Mouse (Mus musculus): ENCODE results near the gene Scaper.

Gene Scaper

GRCm38 (mm10) chr9:55937664-55938617 is at the start of gene Scaper:
Scaper (minus strand) TSS chr9:55938119.
- DNase-seq (ENCODE audit: inconsistent age in 2 of 2, low spot score in 1 of 2), result peak; percentile 91 to 95

GRCm38 (mm10) chr9:55946819-55947218 is 8.9 kb upstream of the Scaper start:
- peak; percentile 19 to 64 for DNase-seq (ENCODE audit: inconsistent age in 2 of 2, low spot score in 1 of 2)

GRCm38 (mm10) chr9:55941356-55941755 is 3.4 kb upstream of the Scaper start:
- no peak for DNase-seq (ENCODE audit: inconsistent age in 2 of 2, low spot score in 1 of 2)

GRCm38 (mm10) chr9:55938618-55938985 is 683 bp upstream of the Scaper start:
- DNase-seq (ENCODE audit: inconsistent age in 2 of 2, low spot score in 1 of 2), result no peak

GRCm38 (mm10) chr9:55937224-55937663 is 675 bp downstream of the Scaper start:
- DNase-seq (ENCODE audit: inconsistent age in 2 of 2, low spot score in 1 of 2), result peak in 1 of 2 experiments; percentile 41

GRCm38 (mm10) chr9:55932482-55932881 is 5.4 kb downstream of the Scaper start:
- no peak for DNase-seq (ENCODE audit: inconsistent age in 2 of 2, low spot score in 1 of 2)

GRCm38 (mm10) chr9:55918579-55918978 is 19.3 kb downstream of the Scaper start:
- peak in 1 of 2 experiments; percentile 66 for DNase-seq (ENCODE audit: inconsistent age in 2 of 2, low spot score in 1 of 2)

- no peak for DNase-seq (ENCODE audit: inconsistent age in 2 of 2, low spot score in 1 of 2)
Measured at GRCm38 (mm10) chr9:55916751-55917150, 21.2 kb downstream of the Scaper start.

- DNase-seq (ENCODE audit: inconsistent age in 2 of 2, low spot score in 1 of 2), result no peak
Measured at GRCm38 (mm10) chr9:55911481-55911880, 26.4 kb downstream of the Scaper start.

GRCm38 (mm10) chr9:55902964-55903363 is 35.0 kb downstream of the Scaper start:
- DNase-seq (ENCODE audit: inconsistent age in 2 of 2, low spot score in 1 of 2), result no peak

GRCm38 (mm10) chr9:55901588-55901987 is 36.3 kb downstream of the Scaper start:
- DNase-seq (ENCODE audit: inconsistent age in 2 of 2, low spot score in 1 of 2), result no peak

- DNase-seq (ENCODE audit: inconsistent age in 2 of 2, low spot score in 1 of 2), result no peak
Measured at GRCm38 (mm10) chr9:55900531-55900930, 37.4 kb downstream of the Scaper start.

GRCm38 (mm10) chr9:55878066-55878465 is 59.9 kb downstream of the Scaper start:
- no peak for DNase-seq (ENCODE audit: inconsistent age in 2 of 2, low spot score in 1 of 2)

- DNase-seq (ENCODE audit: inconsistent age in 2 of 2, low spot score in 1 of 2), result no peak
Measured at GRCm38 (mm10) chr9:55789442-55789841, 148.5 kb downstream of the Scaper start.

GRCm38 (mm10) chr9:55712016-55712415 is 225.9 kb downstream of the Scaper start:
- no peak for DNase-seq (ENCODE audit: inconsistent age in 2 of 2, low spot score in 1 of 2)

GRCm38 (mm10) chr9:55710553-55710952 is 227.4 kb downstream of the Scaper start:
- no peak for DNase-seq (ENCODE audit: inconsistent age in 2 of 2, low spot score in 1 of 2)

GRCm38 (mm10) chr9:55706603-55707002 is 231.3 kb downstream of the Scaper start:
- no peak for DNase-seq (ENCODE audit: inconsistent age in 2 of 2, low spot score in 1 of 2)

- DNase-seq (ENCODE audit: inconsistent age in 2 of 2, low spot score in 1 of 2), result no peak
Measured at GRCm38 (mm10) chr9:55695307-55695706, 242.6 kb downstream of the Scaper start.

GRCm38 (mm10) chr9:55677099-55677498 is 260.8 kb downstream of the Scaper start:
- no peak for DNase-seq (ENCODE audit: inconsistent age in 2 of 2, low spot score in 1 of 2)

- no peak for DNase-seq (ENCODE audit: inconsistent age in 2 of 2, low spot score in 1 of 2)
Measured at GRCm38 (mm10) chr9:55646444-55646843, 291.5 kb downstream of the Scaper start.

GRCm38 (mm10) chr9:55626990-55627389 is 310.9 kb downstream of the Scaper start:
- DNase-seq (ENCODE audit: inconsistent age in 2 of 2, low spot score in 1 of 2), result no peak

- DNase-seq (ENCODE audit: inconsistent age in 2 of 2, low spot score in 1 of 2), result no peak
Measured at GRCm38 (mm10) chr9:55614711-55615110, 323.2 kb downstream of the Scaper start.

GRCm38 (mm10) chr9:55609751-55610150 is 328.2 kb downstream of the Scaper start:
- DNase-seq (ENCODE audit: inconsistent age in 2 of 2, low spot score in 1 of 2), result no peak

All from adrenal gland, adult (tissue).